Mouse (Mus musculus) MEL (cell line): ENCODE measurements around the gene Hnrnpl. TPM values are rescaled to one million over a fixed set of nuclear protein-coding genes. Genes with fewer than 3 reads are reported as not detected.

Source experiments
- DNase-seq: peaks from one replicate; pipeline ENCODE4 v3.0.0; 2011; ENCODE audit warnings: low read depth, low spot score
- H3K27ac ChIP-seq: 2 replicates; pipeline ENCODE4 v1.5.1; 2012; ENCODE audit warnings: low read depth, mild to moderate bottlenecking, control low read depth, low read length, moderate library complexity; ENCODE audit not compliant: control insufficient read depth
- H3K27me3 ChIP-seq, 2 experiments: fragments of 150-350 bp in 1 of 2; sonication (generic) in 1 of 2; 2 replicates each; pipeline ENCODE4 v1.6.1; 2012; ENCODE audit warnings: low read length in 2 of 2, mild to moderate bottlenecking in 2 of 2, improper control_type of control experiment in 1 of 2, moderate library complexity in 1 of 2; ENCODE audit not compliant: insufficient read depth in 2 of 2, control insufficient read depth in 1 of 2
- H3K36me3 ChIP-seq, 2 experiments: 2 replicates each; pipeline ENCODE4 v1.6.1; 2012 to 2014; ENCODE audit warnings: low read length in 2 of 2, improper control_type of control experiment in 1 of 2, inconsistent platforms in 1 of 2, mild to moderate bottlenecking in 1 of 2; ENCODE audit not compliant: insufficient read depth in 2 of 2, control insufficient read depth in 1 of 2
- H3K4me1 ChIP-seq, 2 experiments: fragments of 150-350 bp in 1 of 2; sonication (generic) in 1 of 2; 2 replicates each; pipeline ENCODE4 v1.6.1; 2012; ENCODE audit warnings: low read length in 2 of 2, improper control_type of control experiment in 1 of 2, mild to moderate bottlenecking in 1 of 2; ENCODE audit not compliant: insufficient read depth in 2 of 2, control insufficient read depth in 1 of 2
- H3K4me3 ChIP-seq, 2 experiments: fragments of 150-350 bp in 1 of 2; sonication (generic) in 1 of 2; 2 replicates each; pipeline ENCODE4 v1.5.1; 2012; ENCODE audit warnings: low read depth in 2 of 2, low read length in 2 of 2, mild to moderate bottlenecking in 2 of 2, moderate library complexity in 2 of 2, control low read depth in 1 of 2, improper control_type of control experiment in 1 of 2; ENCODE audit not compliant: control insufficient read depth in 1 of 2, insufficient read depth in 1 of 2
- H3K79me2 ChIP-seq: 2 replicates; pipeline ENCODE4 v1.6.1; 2012; ENCODE audit warnings: mild to moderate bottlenecking, low read length, moderate library complexity; ENCODE audit not compliant: control insufficient read depth, poor library complexity, insufficient read depth
- H3K9ac ChIP-seq: 2 replicates; pipeline ENCODE4 v1.6.1; 2012; ENCODE audit warnings: low read depth, mild to moderate bottlenecking, control low read depth, low read length, moderate library complexity; ENCODE audit not compliant: control insufficient read depth, poor library complexity, severe bottlenecking
- H3K9me3 ChIP-seq: fragments of 150-350 bp; sonication (generic); replicated peaks from 2 replicates; pipeline ENCODE4 v1.6.1; 2012; ENCODE audit warnings: mild to moderate bottlenecking, low read length, improper control_type of control experiment, moderate library complexity; ENCODE audit not compliant: insufficient read depth
- BHLHE40 ChIP-seq: IDR thresholded peaks from 2 replicates; pipeline ENCODE4 v1.6.1; 2012; ENCODE audit warnings: low read depth, mild to moderate bottlenecking, inconsistent platforms, low read length, improper control_type of control experiment, borderline replicate concordance
- CHD1 ChIP-seq: IDR thresholded peaks from 2 replicates; pipeline ENCODE4 v1.6.1; 2012; ENCODE audit warnings: low read depth, mild to moderate bottlenecking, inconsistent platforms, low read length, improper control_type of control experiment
- CTCF ChIP-seq, 3 experiments: IDR thresholded peaks in 2 of 3; conservative IDR thresholded peaks in 1 of 3; 2 replicates each; pipeline ENCODE4 v1.5.1; 2011 to 2012; ENCODE audit warnings: low read length in 3 of 3, low read depth in 2 of 3, mild to moderate bottlenecking in 2 of 3, improper control_type of control experiment in 1 of 3, inconsistent platforms in 1 of 3, mixed read lengths in 1 of 3, moderate library complexity in 1 of 3; ENCODE audit not compliant: control insufficient read depth in 1 of 3, insufficient read depth in 1 of 3, poor library complexity in 1 of 3, severe bottlenecking in 1 of 3
- E2F4 ChIP-seq: IDR thresholded peaks from 2 replicates; pipeline ENCODE4 v1.6.1; 2011; ENCODE audit warnings: low read depth, low read length, improper control_type of control experiment, borderline replicate concordance
- ELF1 ChIP-seq: IDR thresholded peaks from 2 replicates; pipeline ENCODE4 v1.6.1; 2014; ENCODE audit warnings: low read depth, mild to moderate bottlenecking, inconsistent platforms, low read length, improper control_type of control experiment, moderate library complexity
- GABPA ChIP-seq: IDR thresholded peaks from 2 replicates; pipeline ENCODE4 v1.6.1; 2012; ENCODE audit warnings: low read depth, mild to moderate bottlenecking, inconsistent platforms, low read length, improper control_type of control experiment, moderate library complexity
- GATA1 ChIP-seq: IDR thresholded peaks from 2 replicates; pipeline ENCODE4 v1.6.1; 2011; ENCODE audit warnings: low read depth, low read length, improper control_type of control experiment
- KAT2A ChIP-seq: conservative IDR thresholded peaks from 2 replicates; pipeline ENCODE4 v1.6.1; 2012; ENCODE audit warnings: low read depth, low read length, improper control_type of control experiment, inconsistent platforms
- MEF2A ChIP-seq: IDR thresholded peaks from 2 replicates; pipeline ENCODE4 v1.6.1; 2014; ENCODE audit warnings: low read depth, mild to moderate bottlenecking, inconsistent platforms, low read length, improper control_type of control experiment; ENCODE audit not compliant: poor library complexity, insufficient replicate concordance, severe bottlenecking; ENCODE audit errors: extremely low read depth
- MXI1 ChIP-seq: IDR thresholded peaks from 2 replicates; pipeline ENCODE4 v1.6.1; 2011; ENCODE audit warnings: mild to moderate bottlenecking, low read depth, low read length, improper control_type of control experiment
- MYB ChIP-seq: IDR thresholded peaks from 2 replicates; pipeline ENCODE4 v1.6.1; 2011; ENCODE audit warnings: mild to moderate bottlenecking, low read depth, low read length, improper control_type of control experiment
- MYC ChIP-seq: IDR thresholded peaks from 2 replicates; pipeline ENCODE4 v1.6.1; 2011; ENCODE audit warnings: low read depth, mild to moderate bottlenecking, low read length, improper control_type of control experiment, moderate library complexity
- NELFE ChIP-seq: IDR thresholded peaks from 2 replicates; pipeline ENCODE4 v1.6.1; 2011; ENCODE audit warnings: low read depth, low read length, improper control_type of control experiment
- POLR2AphosphoS2 ChIP-seq: IDR thresholded peaks from 2 replicates; pipeline ENCODE4 v1.6.1; 2011; ENCODE audit warnings: low read length, improper control_type of control experiment
- POLR2AphosphoS5 ChIP-seq: IDR thresholded peaks from 2 replicates; pipeline ENCODE4 v1.6.1; 2012; ENCODE audit warnings: low read depth, borderline replicate concordance, mild to moderate bottlenecking, inconsistent platforms, low read length, moderate library complexity, mixed read lengths
- RAD21 ChIP-seq: IDR thresholded peaks from 2 replicates; pipeline ENCODE4 v1.6.1; 2011; ENCODE audit warnings: mild to moderate bottlenecking, low read depth, low read length, improper control_type of control experiment
- RCOR1 ChIP-seq: IDR thresholded peaks from 2 replicates; pipeline ENCODE4 v1.6.1; 2012; ENCODE audit warnings: low read depth, mild to moderate bottlenecking, inconsistent platforms, low read length, improper control_type of control experiment
- TAL1 ChIP-seq: IDR thresholded peaks from 2 replicates; pipeline ENCODE4 v1.6.1; 2012; ENCODE audit warnings: mild to moderate bottlenecking, inconsistent platforms, low read length, moderate library complexity, mixed read lengths
- TBP ChIP-seq: IDR thresholded peaks from 2 replicates; pipeline ENCODE4 v1.8.0; 2011; ENCODE audit warnings: low read depth, low read length, improper control_type of control experiment
- UBTF ChIP-seq: IDR thresholded peaks from 2 replicates; pipeline ENCODE4 v1.6.1; 2012; ENCODE audit warnings: low read depth, mild to moderate bottlenecking, inconsistent platforms, low read length, improper control_type of control experiment, moderate library complexity, borderline replicate concordance; ENCODE audit not compliant: insufficient read depth
- USF1 ChIP-seq: IDR thresholded peaks from 2 replicates; pipeline ENCODE4 v1.6.1; 2014; ENCODE audit warnings: low read depth, mild to moderate bottlenecking, inconsistent platforms, low read length, improper control_type of control experiment, moderate library complexity
- ZMIZ1 ChIP-seq: IDR thresholded peaks from 2 replicates; pipeline ENCODE4 v1.6.1; 2012; ENCODE audit warnings: low read depth, mild to moderate bottlenecking, inconsistent platforms, low read length, improper control_type of control experiment, moderate library complexity
- polyA plus RNA-seq, 2 experiments: library from polyadenylated mRNA; stranded (reverse) in 1 of 2; unstranded in 1 of 2; fragments of >175 nt in 1 of 2; fragments of >200 nt in 1 of 2; gene quantifications; 2 replicates each; pipeline versions ENCODE4 v1.2.1 to v1.2.4; 2012; ENCODE audit warnings: low replicate concordance in 2 of 2, low read depth in 1 of 2; ENCODE audit not compliant: insufficient read length in 2 of 2, insufficient read depth in 1 of 2, missing spikeins in 1 of 2
- total RNA-seq: library from RNA; depleted of rRNA; stranded (reverse); fragments of 300-350 nt; gene quantifications from 2 replicates; pipeline ENCODE4 v1.2.3, GENCODE M21; 2012

Gene Hnrnpl
- total and polyA plus RNA-seq, 3 experiments = 246 to 1,095 (median 684) TPM

DNA sequence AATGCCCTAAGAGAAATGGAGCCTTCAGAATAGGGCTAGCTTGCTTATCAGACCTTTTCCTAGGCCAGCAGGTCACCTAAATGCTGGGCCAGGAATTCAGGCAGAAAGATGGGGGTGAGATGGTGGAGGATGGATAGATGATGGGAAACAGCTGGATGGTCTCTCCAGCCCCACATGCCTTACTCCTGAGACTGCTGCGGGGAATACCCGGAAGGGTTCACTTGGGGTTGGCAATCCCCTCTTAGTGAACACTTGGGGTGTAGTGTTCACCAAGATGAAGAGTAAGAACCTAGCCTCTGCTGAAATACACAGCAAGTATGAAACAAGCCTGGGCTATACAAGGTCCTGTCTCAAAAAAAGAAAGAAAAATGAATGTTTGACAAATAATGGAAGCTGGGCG lies 19.1 kb upstream of the Hnrnpl start:
- Histone ChIP-seq H3K4me1 (no peaks in the 10 kb centered on the region), H3K4me3 (no peak overlapping the region), H3K36me3 (no peaks in the 10 kb centered on the region), H3K27ac (no peak overlapping the region), H3K27me3 (no peaks in the 10 kb centered on the region), H3K9me3 (no peaks in the 10 kb centered on the region), H3K9ac (no peak overlapping the region), H3K79me2 (no peaks in the 10 kb centered on the region)
- TF ChIP-seq MXI1 (no peak), GABPA (no peak), MYB (no peak), ELF1 (no peak), BHLHE40 (no peak)
- DNase-seq = no peak

DNA sequence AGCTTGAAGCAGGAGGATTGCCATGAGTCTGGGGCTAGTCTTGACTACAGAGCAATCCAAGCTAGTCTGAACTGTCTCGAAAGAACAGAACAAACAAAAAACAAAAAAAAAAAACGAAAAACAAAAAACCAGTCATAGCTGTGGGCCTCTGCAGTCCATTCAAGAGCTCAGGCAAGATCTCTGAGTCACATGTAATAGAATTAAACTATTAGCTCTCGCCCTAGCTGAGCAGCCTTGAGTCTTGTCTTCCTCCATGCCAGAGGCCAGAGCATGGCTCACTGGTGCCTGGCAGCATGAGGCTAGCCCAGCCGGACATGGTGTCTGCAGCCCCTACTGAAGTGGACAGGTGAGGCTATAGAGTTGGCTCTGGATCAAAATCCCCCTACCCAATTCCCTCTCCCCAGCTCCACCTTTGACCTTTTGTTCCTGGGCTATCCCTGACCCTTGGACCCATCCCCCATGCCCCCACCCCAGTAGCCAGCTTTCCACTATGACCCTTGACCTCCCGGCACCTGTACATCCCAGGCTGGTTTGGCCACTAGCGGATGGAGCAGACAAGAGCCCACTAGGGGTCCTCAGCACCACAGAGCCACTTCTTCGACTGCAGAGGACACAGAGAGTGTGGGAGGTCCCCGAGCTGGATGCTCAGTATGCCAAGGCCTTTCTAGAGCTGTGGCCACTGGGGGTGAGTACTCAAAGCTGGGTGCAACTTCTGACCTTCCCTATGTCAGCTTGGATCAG lies 18.1 kb upstream of the Hnrnpl start:
- Histone ChIP-seq H3K4me3 (no peak overlapping the region), H3K27me3 (no peaks in the 10 kb centered on the region), H3K36me3 (no peaks in the 10 kb centered on the region), H3K9ac (no peak overlapping the region), H3K27ac (no peak overlapping the region), H3K9me3 (no peaks in the 10 kb centered on the region), H3K79me2 (no peaks in the 10 kb centered on the region), H3K4me1 (peaks cover 0 to 5% of the 10 kb centered on the region in 2 experiments; a peak in 1 of 4 replicates)
- peak; percentile 21 for TF ChIP-seq RAD21
- peak in 2 of 3 experiments; percentile 31 to 32; a peak in 3 of 6 replicates for TF ChIP-seq CTCF (IDR thresholded peaks at IDR 0.05 in 2 of 3, conservative IDR thresholded peaks at IDR 0.05 in 1 of 3; ENCODE audit: control insufficient read depth in 1 of 3, insufficient read depth in 1 of 3, low read depth in 2 of 3, low read length in 3 of 3, poor library complexity in 1 of 3, severe bottlenecking in 1 of 3)
- TF ChIP-seq TBP = no peak
- no peak for DNase-seq

- Histone ChIP-seq H3K9ac (no peak overlapping the region), H3K79me2 (peaks cover 5% of the 10 kb centered on the region; the same call in 1 of the 2 replicates), H3K27me3 (no peaks in the 10 kb centered on the region), H3K36me3 (no peaks in the 10 kb centered on the region), H3K4me3 (no peak overlapping the region), H3K9me3 (no peaks in the 10 kb centered on the region), H3K4me1 (peaks cover 0 to 5% of the 10 kb centered on the region in 2 experiments; a peak in 2 of 4 replicates), H3K27ac (no peak overlapping the region)
- TF ChIP-seq POLR2AphosphoS5 (no peak), MEF2A (no peak), E2F4 (no peak), RCOR1 (no peak), GATA1 (no peak), TBP (no peak), CHD1 (no peak), MYB (no peak), RAD21 (no peak), USF1 (no peak), UBTF (no peak), NELFE (no peak), ZMIZ1 (no peak), KAT2A (no peak), ELF1 (no peak), TAL1 (no peak), POLR2AphosphoS2 (no peak), MYC (no peak), CTCF (IDR thresholded peaks at IDR 0.05 in 2 of 3, conservative IDR thresholded peaks at IDR 0.05 in 1 of 3; ENCODE audit: control insufficient read depth in 1 of 3, insufficient read depth in 1 of 3, low read depth in 2 of 3, low read length in 3 of 3, poor library complexity in 1 of 3, severe bottlenecking in 1 of 3) (no peak)
- DNase-seq = no peak
Measured at GRCm38 (mm10) chr7:28791706-28792105, 16.6 kb upstream of the Hnrnpl start.
